Mouse (Mus musculus): Measurements from ENCODE around the gene Rcan3. TPM values are rescaled to one million over a fixed set of nuclear protein-coding genes. Genes with fewer than 3 reads are reported as not detected.

Rcan3 gene
- polyA plus RNA-seq (2012; rRNA removed): 7.7 and 8.4 TPM in 2 replicates

DNA sequence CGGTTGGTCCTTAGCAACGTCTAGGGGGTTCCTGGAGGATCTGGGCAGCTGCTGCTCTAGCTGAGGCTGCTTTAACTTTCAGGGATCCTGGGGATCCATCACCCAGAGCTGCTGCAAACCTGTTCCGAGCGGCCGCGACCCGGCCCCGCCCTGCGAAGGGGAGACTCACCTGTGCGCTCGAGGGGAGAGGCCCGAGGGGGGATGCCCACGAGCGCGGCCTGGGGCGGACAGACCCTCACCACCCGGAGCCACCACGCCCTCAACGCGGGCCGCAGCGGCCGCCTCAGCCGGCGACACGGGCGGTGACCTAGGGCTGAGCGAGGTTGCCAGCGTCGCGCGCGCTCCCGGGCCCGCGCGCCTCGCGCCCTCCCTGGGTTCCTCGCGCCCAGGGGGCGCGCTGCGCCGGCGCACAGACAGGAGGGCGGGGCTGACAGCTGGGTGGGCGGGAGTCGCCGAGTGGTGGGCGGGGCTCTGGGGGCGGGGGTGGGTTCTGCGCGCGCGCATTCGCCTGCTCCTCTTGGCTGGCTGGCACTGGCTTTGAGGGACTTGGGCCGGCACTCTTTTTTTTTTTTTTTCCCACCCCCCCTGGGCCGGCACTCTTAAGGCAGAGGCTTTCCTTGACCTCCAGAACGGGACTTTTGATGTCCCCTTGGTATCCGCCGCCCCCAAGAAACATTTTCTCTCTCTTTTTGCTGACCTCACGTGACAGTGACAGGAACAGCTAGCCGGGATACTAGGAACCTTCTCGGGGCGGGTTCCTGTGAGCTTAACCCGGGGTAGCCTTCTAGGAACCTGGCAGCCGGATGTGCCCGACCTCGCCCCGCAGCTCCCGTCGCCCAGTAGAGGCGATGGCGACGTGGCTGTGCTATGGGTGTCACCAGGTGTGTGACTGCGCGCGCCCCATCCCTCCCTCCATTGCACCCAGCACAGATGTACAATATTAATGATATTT, at the start of gene Rcan3:
Gene Rcan3, minus strand, starts transcription at position 411 of the 952 bp plus-strand sequence.
- peak; percentile 65 for DNase-seq (ENCODE audit: low read depth, low spot score)
- WGBS: under 1% methylated on average over 77 of the region's 79 CpGs

DNA sequence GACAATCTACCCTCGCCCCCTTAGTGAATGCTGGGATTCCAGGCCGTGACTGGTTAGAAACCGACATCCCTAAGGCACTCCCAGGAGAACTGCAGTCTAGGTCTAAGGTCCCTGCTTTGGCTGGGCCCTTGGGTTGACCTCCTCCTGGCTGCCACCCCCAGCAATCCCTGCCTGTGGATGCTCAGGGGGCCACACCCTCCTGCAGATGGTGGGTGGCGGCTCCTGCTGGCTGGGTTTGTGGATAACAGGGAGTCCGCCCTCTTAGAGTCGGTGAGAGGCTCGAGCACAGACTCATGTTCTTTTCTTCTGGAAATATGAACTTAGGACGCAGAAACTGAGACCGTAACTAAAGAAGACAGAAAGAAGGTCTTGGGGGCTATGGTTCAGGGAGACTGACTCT, 46.7 kb upstream of the Rcan3 start:
- WGBS: 73% methylated on average over 9 of the region's 9 CpGs
- no peak for DNase-seq (ENCODE audit: low read depth, low spot score)

DNA sequence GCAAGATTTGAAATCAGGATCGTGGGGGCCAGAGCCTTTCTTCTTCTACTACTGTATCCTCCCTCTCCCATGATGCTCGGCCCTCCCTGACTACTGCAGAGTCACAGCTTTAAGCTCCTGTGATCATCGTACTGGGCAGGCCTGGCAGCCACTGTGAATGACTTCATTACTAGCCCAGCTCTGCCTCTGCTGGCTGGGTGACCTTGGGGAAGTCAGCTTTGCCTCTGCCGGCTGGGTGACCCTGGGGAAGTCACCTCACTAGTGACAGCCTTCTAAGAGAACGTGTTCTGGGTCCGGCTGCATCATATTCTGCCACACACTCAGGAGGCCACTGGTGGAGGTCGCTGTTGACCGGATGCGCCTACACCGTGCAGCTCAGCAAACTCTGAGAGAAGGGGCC, 44.2 kb upstream of the Rcan3 start:
- 84% methylated on average over 10 of the region's 10 CpGs for WGBS
- no peak for DNase-seq (ENCODE audit: low read depth, low spot score)

DNA sequence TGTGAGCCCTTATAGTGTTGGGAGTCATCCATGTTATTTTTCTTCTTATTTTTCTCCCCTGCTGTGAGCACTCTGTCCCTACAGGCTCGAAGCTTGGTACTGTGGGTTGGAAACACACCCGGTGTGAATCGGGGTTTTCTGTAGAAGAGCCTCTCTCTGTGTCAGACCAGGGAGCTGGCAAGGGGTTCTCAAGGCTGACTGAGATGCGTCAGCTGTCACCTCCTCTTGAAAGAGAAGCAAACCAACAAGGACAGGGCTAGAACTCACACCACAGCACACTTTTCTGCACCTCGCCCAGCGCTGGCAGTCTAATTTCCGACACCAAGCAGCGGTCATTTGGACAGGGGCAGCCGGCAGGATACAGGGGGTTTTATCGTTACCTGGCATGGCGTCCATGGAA, 29.8 kb upstream of the Rcan3 start:
- WGBS: 96% methylated on average over 11 of the region's 11 CpGs
- DNase-seq (ENCODE audit: low read depth, low spot score): no peak

DNA sequence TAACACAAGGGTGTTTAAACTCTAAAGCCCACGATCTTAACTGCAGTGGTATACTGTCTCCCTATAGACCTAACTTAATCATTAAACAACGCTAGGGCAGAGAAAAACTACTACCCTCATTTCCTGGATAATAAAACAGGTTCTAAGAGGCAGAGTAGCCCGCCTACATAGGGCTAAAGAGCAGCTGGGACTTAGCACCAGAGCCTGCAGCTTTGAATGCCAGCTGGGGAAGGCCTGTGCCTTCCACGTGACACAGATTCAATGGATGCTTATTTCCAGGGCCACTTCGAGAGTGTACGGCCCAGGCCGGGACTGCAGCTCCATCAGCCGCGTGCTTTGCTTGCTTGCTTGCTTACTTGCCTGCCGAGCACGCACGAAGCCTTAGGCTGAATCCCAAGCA, 19.9 kb upstream of the Rcan3 start:
- WGBS: 19% methylated on average over 12 of the region's 12 CpGs
- DNase-seq (ENCODE audit: low read depth, low spot score): peak; percentile 68

DNA sequence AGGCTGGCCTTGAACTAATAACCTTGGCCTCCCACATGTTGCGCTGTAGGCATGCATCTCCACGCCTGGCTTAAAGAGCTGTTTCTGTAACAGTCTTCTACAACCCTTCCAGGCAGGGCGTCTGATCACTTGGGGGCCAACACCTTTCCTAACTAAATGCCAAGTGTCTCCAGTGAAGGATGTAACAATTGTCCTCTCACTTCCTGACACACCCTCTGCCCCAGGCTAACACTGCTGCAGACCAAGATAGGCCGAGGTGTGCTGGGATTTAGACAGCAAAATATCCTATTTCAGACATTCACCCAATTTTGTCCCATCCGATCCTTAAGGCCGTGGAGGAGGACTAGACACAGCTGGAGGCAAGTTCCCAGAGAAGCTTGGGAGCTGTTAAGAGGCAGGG, 19.5 kb upstream of the Rcan3 start:
- DNase-seq (ENCODE audit: low read depth, low spot score): no peak
- WGBS: 26% methylated on average over 6 of the region's 6 CpGs

DNA sequence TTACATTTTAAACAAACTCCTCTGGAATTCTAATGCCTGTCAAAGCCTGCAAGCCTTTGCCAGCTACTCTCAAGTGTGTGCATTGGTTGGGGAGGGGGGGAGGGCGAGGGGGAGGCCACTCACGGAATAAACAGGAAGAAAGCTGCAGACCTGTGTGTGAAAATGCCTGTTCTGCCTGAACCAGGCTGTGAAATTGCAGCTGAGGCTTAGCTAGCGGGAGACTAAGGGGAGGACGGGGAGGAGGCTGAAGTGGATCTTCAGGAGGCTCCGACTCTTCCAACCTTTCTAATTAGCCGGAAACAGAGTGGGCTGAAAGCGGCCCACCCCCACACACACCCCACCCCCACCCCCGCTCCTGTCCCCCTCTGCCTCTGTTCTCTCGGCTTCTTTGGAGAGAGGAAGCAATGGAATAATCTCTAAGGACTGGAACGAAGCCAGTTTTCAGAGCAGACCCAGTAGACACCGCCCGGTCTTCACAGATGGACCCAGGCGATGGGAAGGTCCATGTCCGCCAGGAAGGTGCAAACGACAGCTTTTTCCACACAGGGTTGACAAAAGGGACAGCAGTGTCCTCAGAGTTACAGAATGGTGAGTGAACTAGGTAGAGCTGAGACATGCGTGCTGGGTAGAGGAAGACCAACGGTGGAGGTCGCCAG, 17.8 kb upstream of the Rcan3 start:
- 67% methylated on average over 18 of the region's 18 CpGs for WGBS
- no peak for DNase-seq (ENCODE audit: low read depth, low spot score)

DNA sequence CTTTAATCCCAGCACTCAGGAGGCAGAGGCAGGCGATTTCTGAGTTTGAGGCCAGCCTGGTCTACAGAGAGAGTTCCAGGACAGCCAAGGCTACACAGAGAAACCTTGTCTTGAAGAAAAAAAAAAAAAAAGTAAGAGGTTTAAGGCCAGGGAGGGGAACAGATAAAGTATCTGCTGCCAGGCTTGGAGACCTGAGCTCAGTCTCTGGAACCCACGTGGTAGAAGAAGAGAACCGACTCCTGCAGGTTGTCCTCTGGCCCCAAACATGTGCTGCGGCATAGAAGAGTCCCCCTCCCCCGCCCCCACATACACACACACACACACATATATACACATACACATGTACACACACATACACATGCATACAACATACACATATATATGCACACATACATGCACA, 8.8 kb upstream of the Rcan3 start:
- no peak for DNase-seq (ENCODE audit: low read depth, low spot score)
- 60% methylated on average over 5 of the region's 5 CpGs for WGBS

DNA sequence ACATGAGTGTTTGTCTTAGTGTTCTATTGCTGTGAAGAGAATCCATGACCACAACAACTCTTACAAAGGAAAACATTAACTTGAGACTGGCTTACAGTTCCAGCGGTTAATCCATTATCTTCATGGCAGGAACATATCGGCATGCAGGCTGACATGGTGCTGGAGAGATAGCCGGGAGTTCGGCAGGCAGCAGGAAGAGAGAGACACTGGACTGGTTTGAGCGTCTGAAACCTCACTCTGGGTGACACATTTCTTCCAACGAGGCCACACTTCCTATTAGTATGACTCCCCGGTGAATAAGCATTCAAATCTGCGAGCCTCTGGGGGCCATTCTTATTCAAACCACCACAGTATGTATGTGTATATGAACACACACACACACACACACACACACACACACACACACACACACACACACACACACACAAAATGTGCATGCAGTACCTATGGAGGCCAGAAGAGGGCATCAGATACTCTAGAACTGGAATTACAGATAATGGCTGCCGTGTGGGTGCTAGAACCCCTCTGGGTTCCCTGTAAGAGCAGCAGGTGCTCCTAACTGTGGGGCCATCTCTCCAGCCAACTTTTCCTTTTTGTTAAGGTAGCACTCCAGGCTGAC, 6.4 kb upstream of the Rcan3 start:
- DNase-seq (ENCODE audit: low read depth, low spot score): peak; percentile 39
- 26% methylated on average over 9 of the region's 9 CpGs for WGBS

DNA sequence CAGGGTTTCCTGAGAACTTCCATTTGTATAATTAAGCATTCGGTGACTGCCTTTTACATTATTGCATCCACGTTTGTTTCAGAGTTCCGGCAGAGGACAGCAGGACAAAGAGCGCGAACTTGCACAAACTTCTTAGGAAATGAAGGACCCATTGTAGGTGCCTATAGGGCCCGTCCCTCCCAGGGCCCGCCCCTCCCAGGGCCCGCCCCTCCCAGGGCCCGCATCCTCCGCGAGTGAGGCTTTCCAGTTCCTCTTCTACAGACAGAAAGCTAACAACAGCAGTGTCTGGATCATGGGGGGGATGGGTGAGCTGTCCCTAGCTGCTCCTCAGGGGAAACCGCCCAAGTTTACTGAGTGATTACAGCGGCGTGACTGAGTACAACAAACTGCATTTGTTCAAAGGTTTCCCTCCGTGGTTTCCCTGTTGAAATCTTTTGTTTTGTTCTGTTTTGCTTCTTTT, 5.6 kb upstream of the Rcan3 start:
- WGBS: under 1% methylated on average over 15 of the region's 15 CpGs
- peak; percentile 79 for DNase-seq (ENCODE audit: low read depth, low spot score)

DNA sequence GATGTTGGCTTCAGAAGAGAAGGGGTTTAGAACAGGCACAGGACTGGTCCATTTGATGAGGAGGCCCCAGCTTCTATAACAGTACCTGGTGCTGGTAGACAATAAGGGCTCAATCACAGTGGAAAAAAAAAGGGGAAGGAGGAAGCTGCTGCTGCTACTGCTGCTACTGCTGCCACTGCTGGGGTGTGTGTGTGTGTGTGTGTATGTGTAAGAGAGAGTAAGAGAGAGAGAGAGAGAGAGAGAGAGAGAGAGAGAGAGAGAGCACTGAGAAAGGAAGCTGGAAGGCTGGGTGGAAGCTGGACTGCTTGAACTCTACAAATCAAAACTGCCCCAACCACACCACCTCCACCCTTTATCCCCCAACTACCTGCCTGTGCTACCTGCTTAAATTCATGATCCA, 4.3 kb upstream of the Rcan3 start:
- DNase-seq (ENCODE audit: low read depth, low spot score): no peak

DNA sequence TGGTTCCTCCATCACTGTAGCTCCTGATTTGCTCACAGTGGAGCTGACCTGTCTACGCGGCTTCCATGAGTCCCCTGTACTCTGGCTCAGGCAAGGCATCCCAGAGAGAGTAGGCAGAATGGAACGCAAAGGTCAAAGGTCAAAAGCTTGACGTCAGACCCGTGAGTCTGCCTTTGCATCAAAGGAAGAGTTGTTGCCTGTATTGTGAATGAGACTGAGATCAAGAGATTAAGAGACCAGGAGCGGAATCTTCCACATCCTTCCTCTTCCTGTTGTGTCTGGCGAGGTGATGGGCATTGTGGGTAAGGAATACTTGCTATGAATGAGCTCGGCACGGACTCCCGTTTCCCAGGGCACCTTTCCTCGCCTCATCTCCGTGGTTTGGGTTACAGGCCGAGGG, 2.6 kb upstream of the Rcan3 start:
- DNase-seq (ENCODE audit: low read depth, low spot score): no peak
- WGBS: 53% methylated on average over 13 of the region's 13 CpGs

DNA sequence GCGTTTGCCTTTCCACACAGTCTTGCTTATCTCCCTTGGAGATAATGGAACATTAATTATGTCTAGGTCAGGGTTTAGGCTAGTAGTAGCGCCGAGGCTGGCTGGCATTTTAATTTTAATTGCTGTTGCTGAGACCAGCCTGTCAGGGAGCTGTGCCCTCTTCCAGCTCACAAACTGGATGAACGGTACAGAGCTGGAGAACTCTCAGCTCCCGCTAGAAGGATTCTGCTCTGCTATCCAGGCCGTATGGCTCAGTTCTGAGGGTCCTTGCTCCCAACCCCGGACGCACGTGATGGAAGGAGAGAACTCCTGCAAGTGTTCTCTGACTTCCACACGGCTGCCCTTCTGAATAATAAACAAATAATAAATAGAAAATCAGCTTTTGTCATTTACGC, 739 bp upstream of the Rcan3 start:
- DNase-seq (ENCODE audit: low read depth, low spot score): no peak
- 21% methylated on average over 11 of the region's 11 CpGs for WGBS

DNA sequence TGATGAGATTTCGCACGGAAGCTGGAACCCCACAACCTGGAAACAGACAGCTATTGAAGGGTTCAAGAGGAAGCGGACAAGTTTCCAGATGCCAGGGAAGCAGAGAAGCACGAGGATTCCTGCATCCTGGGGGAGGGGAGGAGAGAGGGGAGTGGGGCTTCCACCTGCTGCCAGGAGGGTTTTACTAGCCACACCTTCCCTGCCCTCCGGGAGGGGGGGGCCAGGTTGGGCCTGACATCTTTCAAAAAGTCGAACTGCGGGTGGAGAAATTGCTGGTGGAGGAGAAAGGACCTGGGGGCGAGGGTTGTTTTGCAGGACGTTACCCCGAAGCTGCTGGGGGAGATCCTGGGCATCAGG, 589 bp downstream of the Rcan3 start:
- 12% methylated on average over 10 of the region's 10 CpGs for WGBS
- DNase-seq (ENCODE audit: low read depth, low spot score): no peak

DNA sequence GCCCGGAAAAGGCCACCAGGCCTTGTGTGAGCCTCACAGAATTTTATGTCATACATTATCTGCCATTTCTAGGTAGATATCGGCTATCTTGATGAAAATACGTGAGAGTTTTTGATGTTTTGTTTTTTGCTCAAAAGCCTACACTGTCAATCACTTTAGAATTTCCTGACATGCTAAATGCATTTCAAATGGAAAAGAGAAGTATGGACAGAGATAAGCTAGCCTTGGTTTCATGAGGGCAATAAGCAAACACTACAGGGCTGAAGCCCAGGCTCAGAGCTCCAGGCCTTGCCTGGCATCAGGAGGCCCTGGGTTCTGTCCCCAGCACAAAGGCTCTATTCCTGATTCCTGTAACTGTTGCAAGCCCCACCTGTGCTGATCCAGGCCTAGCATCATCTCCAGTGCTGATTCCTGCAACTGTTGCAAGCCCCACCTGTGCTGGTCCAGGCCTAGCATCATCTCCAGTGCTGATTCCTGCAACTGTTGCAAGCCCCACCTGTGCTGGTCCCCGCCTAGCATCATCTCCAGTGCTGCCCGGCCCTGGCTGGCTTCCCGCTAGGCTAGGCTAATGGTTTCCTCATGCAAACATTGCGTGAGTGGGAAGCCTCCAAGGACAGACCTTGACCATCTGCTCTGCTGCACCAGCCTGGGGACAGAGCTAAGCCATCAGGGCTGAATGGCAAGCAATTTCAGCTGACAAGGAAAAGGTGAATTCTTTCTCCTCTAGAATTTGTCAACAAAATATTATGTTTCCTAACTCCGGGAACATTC, 3.5 kb downstream of the Rcan3 start:
- WGBS: 58% methylated on average over 8 of the region's 8 CpGs
- DNase-seq (ENCODE audit: low read depth, low spot score): no peak

DNA sequence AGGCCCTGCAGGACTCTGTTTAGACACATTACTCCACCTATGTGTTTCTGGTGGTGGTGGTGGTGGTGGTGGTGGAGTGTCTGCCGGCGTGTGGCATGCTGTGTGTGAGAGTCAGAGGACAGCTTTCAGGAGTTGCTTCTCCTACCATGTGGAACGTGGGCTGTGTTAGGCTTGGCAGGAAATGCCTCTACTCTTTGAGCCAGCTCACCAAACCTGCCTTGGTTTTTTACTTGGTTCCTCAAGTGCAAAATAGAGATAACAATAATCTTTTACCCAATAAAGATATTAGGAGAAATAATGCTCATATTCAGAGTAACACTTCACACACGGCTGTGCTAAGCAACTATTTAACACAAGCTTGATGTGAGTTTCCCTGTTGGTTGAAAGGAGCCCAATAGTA, 4.3 kb downstream of the Rcan3 start:
- no peak for DNase-seq (ENCODE audit: low read depth, low spot score)
- WGBS: 88% methylated on average over 4 of the region's 4 CpGs

DNA sequence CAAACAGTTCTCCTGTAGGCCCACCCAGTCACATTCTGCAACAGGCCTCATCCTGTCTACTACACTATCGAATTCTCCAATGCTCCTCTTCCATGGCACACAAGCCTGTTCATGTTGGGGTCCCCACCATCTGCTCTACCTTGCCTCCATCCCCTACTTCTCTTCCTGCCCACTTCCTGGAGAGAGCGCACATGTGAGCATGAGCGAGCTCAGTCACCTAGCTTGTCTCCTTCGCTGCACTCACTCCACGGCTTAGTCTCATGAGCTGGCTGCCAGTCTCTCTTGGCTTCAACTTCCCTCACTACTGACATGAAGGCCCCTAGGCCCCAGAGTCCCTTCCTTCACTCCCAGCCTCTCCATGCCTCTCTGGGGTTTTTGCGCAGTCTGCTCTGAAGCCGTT, 7.1 kb downstream of the Rcan3 start:
- no peak for DNase-seq (ENCODE audit: low read depth, low spot score)
- 93% methylated on average over 7 of the region's 7 CpGs for WGBS

DNA sequence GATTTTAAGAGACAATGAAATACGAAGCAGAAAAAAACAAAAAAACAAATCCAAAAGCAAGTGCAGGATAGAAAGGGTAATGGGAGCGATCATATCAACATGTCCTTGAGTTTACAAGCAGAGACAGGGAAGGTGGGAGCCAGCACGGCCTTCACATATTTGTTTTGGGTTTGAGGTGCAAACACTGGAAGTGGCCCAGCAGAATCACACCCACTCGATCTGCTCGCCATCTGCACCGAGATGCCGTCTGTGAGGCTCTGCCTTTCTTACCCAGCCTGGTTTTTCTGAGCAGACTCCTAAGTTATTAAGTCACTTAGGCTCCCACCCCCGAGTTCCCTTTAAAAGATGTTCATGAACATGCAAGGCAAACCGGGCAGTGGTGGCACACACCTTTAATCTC, 8.0 kb downstream of the Rcan3 start:
- 48% methylated on average over 9 of the region's 9 CpGs for WGBS
- no peak for DNase-seq (ENCODE audit: low read depth, low spot score)

DNA sequence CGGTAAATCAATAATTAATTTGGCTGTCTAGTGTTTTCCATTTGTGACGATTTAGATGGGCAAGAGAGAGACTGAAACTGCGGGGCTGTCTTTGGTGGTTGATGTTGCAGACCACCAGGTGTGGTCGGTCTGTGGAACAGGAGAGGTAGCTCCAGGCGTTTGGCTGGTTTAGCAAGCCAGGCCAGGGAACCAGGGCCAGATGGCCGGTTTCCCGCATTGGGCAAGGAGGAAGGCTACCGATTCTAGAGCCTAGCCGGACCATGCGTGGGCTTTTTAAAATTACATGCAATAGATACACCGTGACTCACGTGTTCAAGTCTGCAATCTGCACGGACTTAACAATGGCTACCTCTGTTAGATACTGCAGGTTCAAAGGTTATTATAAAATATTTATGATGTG, 12.7 kb downstream of the Rcan3 start:
- DNase-seq (ENCODE audit: low read depth, low spot score): no peak
- WGBS: 88% methylated on average over 13 of the region's 13 CpGs

DNA sequence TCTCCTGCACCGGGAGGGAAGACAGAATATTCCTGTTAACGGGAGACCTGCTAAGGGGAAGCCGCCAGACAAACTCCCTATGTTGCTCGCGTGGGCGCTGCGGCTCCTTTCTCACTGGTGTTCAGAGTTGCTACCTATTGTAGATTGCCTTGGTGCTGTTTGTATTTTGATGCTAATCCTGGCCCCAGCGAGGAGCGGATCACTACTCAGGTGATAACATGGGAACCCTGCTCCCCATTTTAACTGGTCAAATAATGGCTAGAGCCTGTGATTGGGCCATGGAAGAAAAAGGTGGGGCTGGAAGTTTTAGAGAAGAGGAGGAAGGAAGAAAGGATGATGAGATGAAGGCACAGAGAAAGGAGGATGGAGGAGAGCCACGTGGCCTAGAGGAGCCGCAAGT, 13.2 kb downstream of the Rcan3 start:
- DNase-seq (ENCODE audit: low read depth, low spot score): no peak
- 88% methylated on average over 11 of the region's 11 CpGs for WGBS

Data from large intestine, adult 2 months (tissue).